Mouse (Mus musculus) left cerebral cortex, adult 2 months (tissue): ENCODE data around the gene Tmem8. TPM values are rescaled to one million over a fixed set of nuclear protein-coding genes. Genes with fewer than 3 reads are reported as not detected.
"Not testable (repeated sequence)": the region's sequence is repeated elsewhere in the genome, so short reads cannot be mapped to it uniquely, and the experiment has no call there.

Source experiments
- DNase-seq, 2 experiments: peaks; one replicate each; pipeline ENCODE4 v3.0.0; 2021 to 2022; ENCODE audit warnings: low spot score in 2 of 2, mixed read lengths in 1 of 2; ENCODE audit errors: extremely low spot score in 1 of 2
- H3K27ac ChIP-seq: fragments of 200-600 bp; 2 replicates; pipeline ENCODE4 v1.8.1; 2022
- H3K4me3 ChIP-seq: fragments of 200-600 bp; 2 replicates; pipeline ENCODE4 v1.8.1; 2022
- CTCF ChIP-seq: fragments of 200-600 bp; IDR thresholded peaks from 2 replicates; pipeline ENCODE4 v1.8.1; 2022; ENCODE audit warnings: antibody characterized with exemption, mild to moderate bottlenecking, moderate library complexity
- intact Hi-C: fragments of 180-260 bp; cut with DNase I; formaldehyde crosslinking; loops from one replicate; pipeline ENCODE4 v1.15.1; 2025
- total RNA-seq, 2 experiments: library from RNA; stranded (reverse); gene quantifications; 2 replicates each; pipeline ENCODE4 v1.2.3; 2021

Tmem8 gene
- total RNA-seq, 2 experiments from 2014 or later, result 14.3 to 14.7 TPM

GRCm38 (mm10) chr17:26114061-26114460, 962 bp downstream of the Tmem8 start:
- TF ChIP-seq CTCF, result no peak
- no peak for DNase-seq
- intact Hi-C loops, result no loop called here
- H3K27ac ChIP-seq, result peak overlapping the region; percentile 86
- H3K4me3 ChIP-seq, result peak overlapping the region; percentile 67

DNA sequence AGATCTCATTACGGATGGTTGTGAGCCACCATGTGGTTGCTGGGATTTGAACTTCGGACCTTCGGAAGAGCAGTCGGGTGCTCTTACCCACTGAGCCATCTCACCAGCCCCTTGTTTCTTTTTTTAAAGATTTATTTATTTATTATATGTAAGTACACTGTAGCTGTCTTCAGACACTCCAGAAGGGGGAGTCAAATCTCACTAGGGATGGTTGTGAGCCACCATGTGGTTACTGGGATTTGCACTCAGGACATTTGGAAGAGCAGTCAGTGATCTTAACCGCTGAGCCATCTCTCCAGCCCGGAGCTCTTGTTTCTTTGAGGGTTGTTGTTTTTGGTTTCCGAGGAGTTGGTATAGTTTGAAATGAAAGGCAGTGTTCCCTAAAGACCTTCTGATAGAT, 1.4 kb downstream of the Tmem8 start:
- intact Hi-C loops, H3K27ac ChIP-seq, DNase-seq, H3K4me3 ChIP-seq: not testable (repeated sequence)
- peak; percentile 29 for TF ChIP-seq CTCF

DNA sequence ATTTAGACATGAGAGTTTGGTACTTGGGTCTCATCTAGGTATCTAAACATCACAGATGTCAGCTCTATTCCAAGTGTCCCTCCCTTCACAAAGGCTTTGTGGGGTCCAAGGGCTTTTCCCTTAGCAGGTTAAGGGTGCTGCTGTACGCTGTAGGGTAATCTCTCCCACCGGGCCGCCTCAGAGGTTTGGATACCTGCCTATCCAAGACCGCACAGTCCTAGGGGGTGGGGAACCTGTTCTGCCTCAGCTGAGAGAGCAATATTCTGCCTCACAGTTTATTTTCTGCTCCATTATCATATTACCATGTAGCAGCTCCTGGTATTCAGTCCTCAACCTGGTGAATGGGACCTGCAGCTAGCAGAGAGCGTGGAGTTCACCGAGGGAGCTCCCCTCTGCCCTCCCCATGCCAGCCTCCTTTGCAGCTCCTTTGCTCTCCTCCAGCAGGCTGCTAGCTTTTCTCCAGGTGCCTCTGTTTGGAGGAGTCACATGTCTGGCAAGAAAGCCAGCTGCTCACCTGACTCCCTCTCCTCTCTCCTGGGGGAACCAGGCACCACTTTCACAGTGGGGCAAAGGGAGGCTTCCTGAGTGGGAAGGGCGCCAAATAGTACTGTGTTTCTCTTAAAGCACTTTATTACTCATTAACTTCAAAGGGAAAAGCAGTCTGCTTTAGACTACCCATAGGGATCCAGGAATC, 2.3 kb downstream of the Tmem8 start:
- Histone ChIP-seq H3K27ac (no peak overlapping the region), H3K4me3 (no peak overlapping the region)
- TF ChIP-seq CTCF, result no peak
- intact Hi-C loops, result no loop called here
- no peak for DNase-seq

DNA sequence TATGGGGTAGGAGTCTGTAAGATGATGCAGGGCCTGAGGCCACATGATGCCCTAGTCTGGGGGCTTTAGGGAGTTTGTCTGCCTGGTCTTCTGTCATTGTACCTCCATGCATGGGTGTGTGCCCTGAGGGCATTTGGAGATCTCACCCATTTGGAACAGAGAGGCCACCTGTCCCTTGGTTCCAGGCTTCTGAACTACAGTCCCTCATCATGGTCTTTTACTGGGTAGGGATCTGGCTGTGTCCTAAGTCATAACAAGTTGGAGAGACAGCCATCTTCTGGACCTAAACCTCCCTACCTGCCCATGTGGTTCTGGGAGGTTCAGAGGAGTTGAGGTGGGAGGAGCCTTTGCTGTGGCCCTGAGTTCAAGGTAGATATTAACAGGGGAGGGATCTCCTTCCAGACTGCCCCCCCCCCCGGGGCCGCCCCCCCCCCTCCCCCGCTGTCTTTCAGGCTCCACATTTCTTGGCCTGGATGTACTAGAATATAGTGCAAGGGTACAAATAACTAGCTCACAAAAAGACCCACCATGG, 2.9 kb downstream of the Tmem8 start:
- no peak overlapping the region for H3K27ac ChIP-seq
- no peak for DNase-seq
- intact Hi-C loops, result no loop called here
- TF ChIP-seq CTCF, result no peak
- H3K4me3 ChIP-seq, result no peak overlapping the region

DNA sequence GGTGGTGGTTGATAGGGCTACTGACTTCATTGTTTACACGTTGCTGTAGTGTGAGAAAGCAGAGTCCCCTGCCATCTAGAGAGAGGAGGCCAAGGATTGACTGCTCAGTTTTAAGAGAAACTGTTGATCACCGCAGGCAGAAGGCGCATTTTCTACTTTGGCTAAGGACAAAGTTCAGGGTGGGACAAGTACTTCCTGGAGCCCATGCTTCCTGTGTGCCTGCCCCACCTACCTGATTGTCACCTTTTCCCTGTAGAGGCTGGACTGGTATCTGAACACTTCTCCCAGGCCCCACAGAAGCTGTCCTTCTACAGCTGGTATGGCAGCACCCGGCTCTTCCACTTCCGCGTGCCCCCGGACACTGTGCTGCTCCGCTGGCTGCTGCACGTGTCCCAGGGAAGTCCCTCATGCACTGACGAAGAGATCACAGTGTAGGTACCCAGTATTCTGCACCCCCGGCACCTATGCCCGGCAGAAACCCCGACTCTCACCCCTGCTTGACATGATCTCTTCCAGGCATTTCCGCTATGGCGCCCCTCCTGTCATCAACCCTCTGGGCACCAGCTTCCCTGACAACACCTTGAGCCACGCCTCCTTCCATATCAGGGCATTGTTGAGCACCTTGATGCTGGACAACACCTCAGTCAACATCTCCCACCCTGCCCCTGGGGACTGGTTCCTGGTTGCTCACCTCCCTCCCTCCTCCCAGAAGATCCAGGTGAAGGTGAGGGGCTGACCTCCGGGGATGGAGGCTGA, 3.6 kb downstream of the Tmem8 start:
- Histone ChIP-seq H3K4me3 (no peak overlapping the region), H3K27ac (no peak overlapping the region)
- no peak for DNase-seq
- TF ChIP-seq CTCF, result no peak
- intact Hi-C loops, result no loop called here

GRCm38 (mm10) chr17:26119766-26120710, 6.9 kb downstream of the Tmem8 start:
- H3K27ac ChIP-seq, result no peak overlapping the region
- intact Hi-C loops, result loop anchor here (5.0 kb wide), 1 partner anchor 122 kb away; the partner anchor contains the start of gene Fam234a
- peak; percentile 62 to 67 for DNase-seq
- peak; percentile 60 for TF ChIP-seq CTCF
- no peak overlapping the region for H3K4me3 ChIP-seq

DNA sequence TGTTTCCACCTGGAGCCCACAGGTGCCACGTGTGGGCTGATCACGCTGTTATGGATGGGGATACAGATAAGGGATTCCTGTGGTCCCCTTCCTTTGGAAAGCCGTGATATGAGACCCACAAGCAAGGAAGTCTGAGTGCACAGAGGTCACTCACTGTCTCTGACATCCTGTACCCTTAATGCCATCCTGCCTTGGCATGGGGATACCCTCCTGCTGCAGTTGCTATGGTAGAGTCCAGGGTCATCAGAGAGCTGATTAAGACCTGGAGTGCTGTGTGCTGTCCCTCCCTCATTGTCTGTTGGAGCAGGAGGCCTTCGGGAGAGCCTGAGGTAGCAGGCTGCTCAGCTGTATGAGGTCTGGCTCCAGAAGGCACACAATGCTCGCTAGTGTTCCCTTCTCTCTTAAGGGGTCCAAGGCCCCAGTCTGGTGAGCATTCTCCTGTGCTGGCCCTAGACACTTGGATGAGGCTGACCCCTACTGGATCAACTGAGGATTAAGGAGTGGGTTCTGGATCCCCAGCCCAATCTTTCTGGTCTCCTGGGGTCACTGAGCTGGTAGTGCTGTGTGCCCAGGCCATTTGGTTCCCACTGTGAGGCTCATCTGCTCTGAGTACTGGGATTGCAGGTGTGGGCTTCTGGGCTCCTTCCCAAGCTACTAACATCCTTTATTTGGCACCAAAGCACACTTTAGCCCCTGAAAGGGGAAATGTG, 9.5 kb downstream of the Tmem8 start:
- intact Hi-C loops, result loop anchor here (1.0 to 5.0 kb wide), 2 partner anchors 16 to 120 kb away; partner anchors contain the start of genes Axin1 and Fam234a
- Histone ChIP-seq H3K4me3 (no peak overlapping the region), H3K27ac (no peak overlapping the region)
- no peak for TF ChIP-seq CTCF
- no peak for DNase-seq

- intact Hi-C loops, result loop anchor here (1.0 to 5.0 kb wide), 2 partner anchors 15 to 119 kb away; partner anchors contain the start of genes Axin1 and Fam234a
- H3K4me3 ChIP-seq, result peak within 1 kb of the TSS; percentile 75
- peak within 1 kb of the TSS; percentile 77 for H3K27ac ChIP-seq
- DNase-seq, result peak; percentile 80 to 87
- no peak for TF ChIP-seq CTCF
Observed at GRCm38 (mm10) chr17:26123267-26123684, 10.2 kb downstream of the Tmem8 start, which contains the start of gene Mrpl28. Gene Mrpl28, plus strand, starts transcription at chr17:26123500.

GRCm38 (mm10) chr17:26124560-26124959, 11.5 kb downstream of the Tmem8 start:
- DNase-seq, result no peak
- intact Hi-C loops, result loop anchor here (5.0 kb wide), 1 partner anchor 118 kb away; the partner anchor contains the start of gene Fam234a
- Histone ChIP-seq H3K27ac (no peak overlapping the region), H3K4me3 (peak overlapping the region; percentile 75)
- TF ChIP-seq CTCF, result no peak

GRCm38 (mm10) chr17:26125226-26125625, 12.1 kb downstream of the Tmem8 start:
- intact Hi-C loops, result no loop called here
- Histone ChIP-seq H3K27ac (no peak overlapping the region), H3K4me3 (no peak overlapping the region)
- no peak for TF ChIP-seq CTCF
- DNase-seq, result no peak
